Mouse (Mus musculus) midbrain, embryonic 11.5 days (tissue): ENCODE measurements around the gene Speer4a. TPM values are rescaled to one million over a fixed set of nuclear protein-coding genes. Genes with fewer than 3 reads are reported as not detected.
"Not testable (repeated sequence)": the region's sequence is repeated elsewhere in the genome, so short reads cannot be mapped to it uniquely, and the experiment has no call there.

Experiments used
- ATAC-seq: fragments of 200-750 bp; cut with Nextera tagmentation; 2 replicates; pipeline ENCODE4 v1.8.0; 2017; ENCODE audit warnings: moderate TSS enrichment, moderate library complexity; ENCODE audit not compliant: low FRiP score
- DNase-seq: peaks from one replicate; pipeline ENCODE4 v3.0.0; 2015; ENCODE audit warnings: low spot score; ENCODE audit errors: missing footprints
- H3K27ac ChIP-seq: fragments of 300-500 bp; sonication (generic); 2 replicates; pipeline ENCODE4 v1.5.1; 2014; ENCODE audit warnings: low read depth, low read length
- H3K27me3 ChIP-seq: fragments of 300-500 bp; sonication (generic); 2 replicates; pipeline ENCODE4 v1.6.1; 2014; ENCODE audit warnings: mild to moderate bottlenecking, low read length, moderate library complexity, mixed read lengths; ENCODE audit not compliant: control insufficient read depth, insufficient read depth
- H3K36me3 ChIP-seq: fragments of 300-500 bp; sonication (generic); 2 replicates; pipeline ENCODE4 v1.6.1; 2014; ENCODE audit warnings: mild to moderate bottlenecking, low read length, moderate library complexity, mixed read lengths; ENCODE audit not compliant: control insufficient read depth, insufficient read depth
- H3K4me1 ChIP-seq: fragments of 300-500 bp; sonication (generic); 2 replicates; pipeline ENCODE4 v1.6.1; 2014; ENCODE audit warnings: low read length; ENCODE audit not compliant: control insufficient read depth, insufficient read depth
- H3K4me2 ChIP-seq: fragments of 300-500 bp; sonication (generic); 2 replicates; pipeline ENCODE4 v1.6.1; 2014; ENCODE audit warnings: mild to moderate bottlenecking, moderate library complexity
- H3K4me3 ChIP-seq: fragments of 300-500 bp; sonication (generic); 2 replicates; pipeline ENCODE4 v1.5.1; 2014; ENCODE audit warnings: low read depth, low read length
- H3K9ac ChIP-seq: fragments of 300-500 bp; sonication (generic); 2 replicates; pipeline ENCODE4 v1.6.1; 2014; ENCODE audit warnings: low read length
- H3K9me3 ChIP-seq: fragments of 300-500 bp; sonication (generic); 2 replicates; pipeline ENCODE4 v1.6.1; 2016; ENCODE audit warnings: low read length; ENCODE audit not compliant: control insufficient read depth
- WGBS: fragments of 180-500 bp; shearing (Covaris S2); extraction: QIAGEN DNeasy Blood & Tissue Kit; methylation state at CpG from one replicate; pipeline ENCODE4 v1.1.7; 2014; 5-methylcytosine and 5-hydroxymethylcytosine counted together
- polyA plus RNA-seq: library from polyadenylated mRNA; unstranded; fragments of >200 nt; fragmentation: Nextera tagmentation; extraction: Ambion mirVana; gene quantifications from 2 replicates; pipeline ENCODE4 v1.2.1, GENCODE M21; 2014

The Speer4a gene
- polyA plus RNA-seq = 0.11 TPM in 1 of 2 replicates, not detected in the other

- not testable (repeated sequence) for H3K36me3 ChIP-seq, H3K4me1 ChIP-seq, H3K4me2 ChIP-seq, H3K9ac ChIP-seq, H3K4me3 ChIP-seq, ATAC-seq, H3K9me3 ChIP-seq, DNase-seq, H3K27ac ChIP-seq, H3K27me3 ChIP-seq
- 81% methylated on average over 2 of the region's 2 CpGs for WGBS
Measured at GRCm38 (mm10) chr5:26039458-26039857, at the start of gene Speer4a. Gene Speer4a (minus strand): TSS chr5:26039558.

- H3K4me1 ChIP-seq, H3K27me3 ChIP-seq, H3K27ac ChIP-seq, H3K36me3 ChIP-seq, ATAC-seq, H3K9me3 ChIP-seq, H3K4me2 ChIP-seq, H3K9ac ChIP-seq, H3K4me3 ChIP-seq: not testable (repeated sequence)
- peak; percentile 81 for DNase-seq
Measured at GRCm38 (mm10) chr5:26079023-26079422, 39.7 kb upstream of the Speer4a start.

- Histone ChIP-seq H3K4me1 (no peaks in the 10 kb centered on the region), H3K36me3 (no peaks in the 10 kb centered on the region), H3K4me3 (no peak overlapping the region), H3K27me3 (no peaks in the 10 kb centered on the region), H3K9ac (no peak overlapping the region), H3K9me3 (no peaks in the 10 kb centered on the region), H3K4me2 (no peak overlapping the region), H3K27ac (no peak overlapping the region)
- WGBS = 86% methylated on average over 24 of the region's 24 CpGs
- no peak for DNase-seq
- ATAC-seq = no peak
Measured at GRCm38 (mm10) chr5:26070716-26071115, 31.4 kb upstream of the Speer4a start.

GRCm38 (mm10) chr5:26058481-26058880 is 19.1 kb upstream of the Speer4a start, which contains the start of gene Gm7347:
Gene Gm7347 (minus strand): TSS chr5:26058581.
- not testable (repeated sequence) for DNase-seq, H3K4me3 ChIP-seq, H3K27me3 ChIP-seq, H3K36me3 ChIP-seq, ATAC-seq, H3K9ac ChIP-seq, H3K27ac ChIP-seq, H3K9me3 ChIP-seq, H3K4me1 ChIP-seq, H3K4me2 ChIP-seq
- no CpG with 5 or more reads among the region's 2 CpGs for WGBS

- H3K9ac ChIP-seq, ATAC-seq, H3K9me3 ChIP-seq, H3K4me1 ChIP-seq, DNase-seq, H3K36me3 ChIP-seq, H3K4me2 ChIP-seq, H3K4me3 ChIP-seq, H3K27ac ChIP-seq, H3K27me3 ChIP-seq: not testable (repeated sequence)
- WGBS = no CpG with 5 or more reads among the region's 3 CpGs
Measured at GRCm38 (mm10) chr5:26022816-26023215, 16.5 kb downstream of the Speer4a start, which contains the start of gene Gm5862. Gene Gm5862 (minus strand): TSS chr5:26022916.

GRCm38 (mm10) chr5:26007697-26008096 is 31.7 kb downstream of the Speer4a start:
- DNase-seq, H3K27me3 ChIP-seq, H3K9ac ChIP-seq, ATAC-seq, H3K9me3 ChIP-seq, H3K4me1 ChIP-seq, H3K4me3 ChIP-seq, H3K36me3 ChIP-seq, H3K27ac ChIP-seq, H3K4me2 ChIP-seq: not testable (repeated sequence)
- WGBS = 69% methylated on average over 6 of the region's 7 CpGs

GRCm38 (mm10) chr5:26006937-26007695 is 32.2 kb downstream of the Speer4a start:
- Histone ChIP-seq H3K4me3 (peak overlapping the region; percentile 26), H3K4me2 (peak overlapping the region; percentile 54), H3K9ac (peak overlapping the region; percentile 29)
- WGBS = 17% methylated on average over 42 of the region's 45 CpGs
- H3K36me3 ChIP-seq, H3K4me1 ChIP-seq, H3K9me3 ChIP-seq, H3K27ac ChIP-seq, H3K27me3 ChIP-seq: not testable (repeated sequence)
- peak; percentile 90 for ATAC-seq
- DNase-seq = peak; percentile 95

GRCm38 (mm10) chr5:26004698-26005097 is 34.7 kb downstream of the Speer4a start, which contains the start of gene Gm1979:
Gene Gm1979 (minus strand): TSS chr5:26004798.
- H3K9me3 ChIP-seq, DNase-seq, H3K4me2 ChIP-seq, H3K27me3 ChIP-seq, H3K27ac ChIP-seq, H3K9ac ChIP-seq, H3K4me1 ChIP-seq, ATAC-seq, H3K36me3 ChIP-seq, H3K4me3 ChIP-seq: not testable (repeated sequence)
- WGBS = 86% methylated on average over 1 of the region's 2 CpGs

GRCm38 (mm10) chr5:25988550-25988949 is 50.8 kb downstream of the Speer4a start, which contains the start of gene Gm21698:
Gene Gm21698 (minus strand): TSS chr5:25988650.
- DNase-seq, H3K4me3 ChIP-seq, ATAC-seq, H3K27ac ChIP-seq, H3K4me2 ChIP-seq, H3K9ac ChIP-seq, H3K4me1 ChIP-seq, H3K36me3 ChIP-seq, H3K27me3 ChIP-seq, H3K9me3 ChIP-seq: not testable (repeated sequence)
- WGBS = no CpG with 5 or more reads among the region's 3 CpGs
